Mouse (Mus musculus) forelimb bud, embryonic 11.5 days (tissue): ENCODE measurements at regions not wholly inside any gene's neighbourhood (a gene's known extent, or its start where the extent isn't known, plus 50 kb on each side); places are given as distances from the start of the nearest gene placed in this dataset.
"Not testable (repeated sequence)": the region's sequence is repeated elsewhere in the genome, so short reads cannot be mapped to it uniquely, and the experiment has no call there.

Source experiments
- DNase-seq: peaks from one replicate; pipeline ENCODE4 v3.0.0-alpha.2; 2012; ENCODE audit warnings: low read depth, low spot score

DNA sequence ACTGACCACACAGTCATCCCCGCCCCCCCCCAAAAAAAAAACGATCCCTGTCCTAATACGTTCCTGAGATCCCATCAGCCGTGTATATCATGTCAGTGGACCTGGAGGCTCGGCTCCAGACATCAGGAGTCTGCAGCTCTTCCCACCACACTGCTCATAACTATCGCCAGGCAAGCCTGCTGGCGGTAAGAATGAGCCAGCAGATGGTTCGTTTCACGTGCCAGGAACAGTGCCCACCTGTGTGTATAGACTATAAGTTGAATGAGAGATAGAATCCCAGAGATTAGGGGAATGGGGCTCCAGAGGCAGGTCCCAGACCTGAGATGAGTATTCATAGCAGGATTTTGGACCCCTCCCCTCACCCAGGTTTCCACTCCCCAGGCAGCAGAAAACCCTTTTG, 144.2 kb upstream of the A430005L14Rik start:
- DNase-seq: no peak

- peak; percentile 80 for DNase-seq
Measured at GRCm38 (mm10) chr4:153827914-153828313, 129.1 kb upstream of the A430005L14Rik start.

DNA sequence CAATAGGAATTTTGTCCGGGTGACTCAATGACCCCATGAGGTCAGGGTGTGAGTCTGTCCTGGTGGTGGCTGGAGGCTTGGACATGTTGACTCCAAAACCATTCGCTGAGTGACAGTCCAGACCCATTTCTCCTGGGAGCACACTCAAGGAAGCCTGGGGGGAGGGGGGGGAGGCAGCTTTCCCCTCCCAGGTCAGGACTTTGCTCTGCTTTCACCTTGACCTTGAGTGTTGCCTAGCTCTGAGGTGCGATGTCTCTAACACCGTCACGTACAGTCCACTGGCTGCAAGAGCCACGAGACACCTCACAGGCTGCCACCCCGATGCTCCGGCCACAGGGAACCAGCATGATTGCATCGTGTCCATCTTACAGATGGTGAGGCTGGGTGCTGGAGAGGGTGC, 127.3 kb upstream of the A430005L14Rik start:
- no peak for DNase-seq

DNA sequence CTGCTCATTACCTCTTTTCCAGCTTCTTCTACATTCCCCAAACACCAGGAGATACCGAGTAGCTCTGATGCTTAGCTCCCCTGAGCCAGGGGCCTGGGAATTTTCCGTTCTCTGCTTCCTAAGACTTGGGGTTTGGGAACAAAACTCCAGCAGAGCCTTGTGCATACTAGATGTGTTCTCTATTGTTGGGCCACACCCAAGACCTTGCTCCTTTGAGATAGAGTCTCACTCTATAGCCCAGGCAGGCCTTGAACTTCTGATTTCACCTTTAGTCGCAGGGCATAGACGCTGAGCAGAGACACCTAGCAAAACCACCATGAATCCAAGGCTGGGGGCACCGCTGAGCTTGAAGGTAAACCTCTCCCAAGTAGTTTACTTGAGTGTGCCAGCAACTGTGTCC, 126.5 kb upstream of the A430005L14Rik start:
- no peak for DNase-seq

DNA sequence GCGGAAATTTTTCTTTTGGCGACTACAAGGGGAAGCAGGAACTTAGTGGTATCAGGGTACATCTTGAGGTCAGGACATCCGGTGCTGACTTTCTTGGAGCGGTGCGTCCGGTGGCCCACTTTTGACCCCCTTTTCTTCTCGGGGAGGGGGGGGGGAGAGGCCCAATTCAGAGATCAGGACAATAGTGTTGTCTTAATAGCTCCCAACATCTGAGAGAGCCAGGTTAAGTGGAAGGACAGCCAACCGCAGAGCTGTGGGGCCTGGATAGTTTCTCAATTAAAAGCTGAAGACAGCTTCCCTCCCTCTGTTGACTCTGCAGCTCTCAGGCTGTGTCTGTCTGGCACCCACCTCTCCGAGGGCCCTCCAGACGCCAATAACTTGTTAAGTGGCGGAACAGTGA, 125.8 kb upstream of the A430005L14Rik start:
- not testable (repeated sequence) for DNase-seq

DNA sequence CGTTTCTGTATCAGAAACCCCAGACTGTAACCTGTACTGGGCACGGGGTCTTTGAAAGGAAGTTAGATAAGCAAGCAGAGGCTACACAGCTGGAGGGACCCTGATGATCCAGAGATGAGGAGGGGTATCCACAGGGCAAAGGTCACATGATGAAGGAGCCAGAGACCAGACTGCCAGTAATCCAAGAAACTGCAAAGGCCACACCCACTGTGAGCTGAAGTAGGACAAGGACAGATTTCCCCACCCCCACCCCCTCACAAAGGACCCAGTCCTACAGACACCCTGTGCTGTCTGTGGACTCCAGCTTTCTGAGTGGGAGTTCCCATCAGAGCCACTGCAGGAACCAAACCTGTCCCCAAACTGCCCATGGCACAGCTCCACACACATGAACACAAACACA, 124.9 kb upstream of the A430005L14Rik start:
- no peak for DNase-seq

DNA sequence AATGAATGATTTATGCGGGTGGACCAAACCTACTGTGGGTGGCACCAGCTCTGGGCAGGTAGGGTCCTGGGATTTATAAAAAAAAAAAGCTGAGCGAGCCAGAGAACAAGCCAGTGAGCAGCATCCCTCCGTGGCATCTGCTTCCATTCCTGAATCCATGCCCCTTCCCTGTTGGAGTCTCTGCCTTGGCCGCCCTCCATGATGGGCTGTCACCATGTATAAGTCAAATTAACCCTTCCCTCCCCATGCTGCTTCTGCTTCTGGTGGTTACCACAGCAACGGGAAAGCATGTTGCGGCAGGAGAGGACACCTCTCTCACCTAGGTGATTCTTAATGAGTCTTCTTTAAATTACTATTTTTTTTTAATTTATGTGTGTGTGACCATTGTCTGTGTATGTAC, 112.3 kb upstream of the A430005L14Rik start:
- no peak for DNase-seq

GRCm38 (mm10) chr4:153848274-153848673, 108.8 kb upstream of the A430005L14Rik start:
- DNase-seq: no peak

GRCm38 (mm10) chr4:153850186-153850585, 106.9 kb upstream of the A430005L14Rik start:
- DNase-seq: no peak

DNA sequence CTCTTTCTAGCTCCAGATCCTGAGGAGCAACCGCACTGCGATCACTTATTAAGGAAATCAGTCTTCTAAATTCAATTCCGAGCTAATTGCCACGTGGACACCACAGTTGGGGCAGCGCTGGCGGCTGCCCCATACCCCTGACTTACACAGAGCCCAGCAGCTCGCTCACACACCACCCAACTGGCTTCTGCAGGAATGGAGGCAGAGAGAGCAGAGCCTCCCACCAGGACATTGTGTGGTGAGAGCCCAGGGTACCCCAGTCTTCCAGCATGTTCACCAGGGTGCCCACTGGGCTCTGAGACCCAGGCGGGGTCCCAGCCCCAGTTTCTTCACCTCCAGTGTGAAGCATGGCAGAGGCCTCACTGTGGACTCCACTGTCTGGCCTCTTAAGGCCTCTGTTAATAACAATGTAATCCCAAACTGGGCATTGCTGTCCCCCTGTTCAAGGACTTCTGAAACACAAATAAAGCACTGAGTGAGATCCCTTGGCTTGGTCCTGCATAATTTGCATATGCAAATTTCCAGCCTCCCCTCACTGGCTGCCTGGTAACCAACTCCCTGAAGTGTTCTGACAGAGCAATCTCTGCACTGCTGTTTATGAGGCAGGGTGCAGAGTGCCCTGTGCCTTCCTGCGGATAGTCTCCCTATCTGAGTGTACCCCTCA, 102.8 kb upstream of the A430005L14Rik start:
- DNase-seq: no peak

GRCm38 (mm10) chr4:153854748-153855092, 102.3 kb upstream of the A430005L14Rik start:
- DNase-seq: no peak

- DNase-seq: no peak
Measured at GRCm38 (mm10) chr4:153861420-153861819, 95.6 kb upstream of the A430005L14Rik start.

DNA sequence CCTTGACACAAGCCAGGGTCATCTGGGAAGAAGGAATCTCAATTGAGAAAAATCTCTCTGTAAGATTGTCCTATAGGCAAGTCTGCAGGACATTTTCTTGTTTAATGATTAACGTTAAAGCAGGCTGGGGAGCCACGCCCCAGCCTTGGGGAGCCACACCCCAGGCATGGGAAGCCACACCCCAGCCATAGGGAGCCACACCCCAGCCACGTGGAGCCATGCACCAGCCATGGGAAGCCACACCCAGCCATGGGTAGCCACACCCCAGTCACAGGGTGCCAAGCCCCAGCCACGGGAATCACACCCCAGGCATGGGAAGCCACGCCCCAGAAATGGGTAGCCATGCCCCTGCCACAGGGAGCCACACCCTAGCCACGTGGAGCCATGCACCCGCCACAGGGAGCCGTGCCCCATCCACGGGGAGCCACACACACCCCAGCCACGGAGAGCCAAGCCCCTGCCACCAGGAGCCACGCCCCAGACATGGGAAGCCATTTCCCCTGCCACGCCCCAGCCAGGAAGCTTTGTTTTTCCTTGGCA, 94.8 kb upstream of the A430005L14Rik start:
- DNase-seq: no peak

GRCm38 (mm10) chr4:153872346-153872745, 84.7 kb upstream of the A430005L14Rik start:
- DNase-seq: no peak

DNA sequence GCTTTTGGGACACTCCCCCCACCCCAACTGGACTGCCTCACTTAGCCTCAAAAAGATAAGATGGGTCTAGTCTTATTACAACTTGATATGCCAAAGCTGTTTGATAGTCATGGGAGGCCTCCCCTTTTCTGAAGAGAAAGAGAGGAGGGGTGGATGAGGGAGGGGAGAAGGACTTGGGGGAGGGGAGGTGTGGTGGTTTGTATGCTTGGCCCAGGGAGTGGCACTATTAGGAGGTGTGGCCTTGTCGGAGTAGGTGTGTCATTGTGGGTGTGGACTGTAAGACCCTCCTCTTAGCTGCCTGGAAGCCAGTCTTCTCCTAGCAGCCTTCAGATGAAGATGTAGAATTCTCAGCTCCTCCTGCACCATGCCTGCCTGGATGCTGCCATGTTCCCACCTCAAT, 82.0 kb upstream of the A430005L14Rik start:
- DNase-seq: not testable (repeated sequence)

GRCm38 (mm10) chr4:153876954-153877642, 79.9 kb upstream of the A430005L14Rik start:
- no peak for DNase-seq

- no peak for DNase-seq
Measured at GRCm38 (mm10) chr4:153883057-153883456, 74.0 kb upstream of the A430005L14Rik start.

DNA sequence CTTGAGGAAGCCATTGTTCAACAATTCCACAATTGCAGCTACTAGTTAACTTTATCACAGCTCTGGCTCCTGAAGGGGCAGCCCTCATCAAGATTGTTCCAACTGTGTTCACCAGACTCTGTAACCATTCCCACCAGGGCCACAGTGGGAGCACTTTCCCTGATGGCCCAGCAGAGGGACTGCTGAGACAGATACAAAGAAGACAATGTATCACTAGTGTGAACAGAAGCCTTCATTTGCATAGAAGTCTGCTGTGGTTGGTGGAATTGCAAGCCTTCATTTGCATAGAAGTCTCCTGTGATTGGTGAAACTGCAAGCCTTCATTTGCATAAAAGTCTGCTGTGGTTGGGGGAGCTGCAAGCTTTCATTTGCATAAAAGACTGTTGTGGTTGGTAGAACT, 73.0 kb upstream of the A430005L14Rik start:
- no peak for DNase-seq

DNA sequence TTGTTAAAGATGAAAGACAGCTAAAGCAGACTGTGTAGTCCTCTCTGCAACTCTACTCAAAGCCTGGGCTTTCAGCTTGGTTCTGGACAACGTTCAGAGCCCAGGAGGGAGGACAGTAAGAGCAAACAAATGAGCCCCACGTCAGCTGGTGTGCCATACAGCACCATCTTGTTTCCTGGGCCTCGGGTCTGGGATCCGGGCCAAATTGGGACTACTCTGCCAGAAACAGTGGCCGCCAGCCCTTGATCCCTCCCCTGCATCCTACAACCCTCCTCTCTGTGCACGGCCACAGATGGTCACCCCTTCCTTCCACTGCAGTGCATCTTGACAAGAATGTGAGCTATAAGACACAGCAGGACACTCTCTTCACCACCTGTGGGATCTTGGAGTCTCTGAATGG, 71.2 kb upstream of the A430005L14Rik start:
- DNase-seq: no peak

DNA sequence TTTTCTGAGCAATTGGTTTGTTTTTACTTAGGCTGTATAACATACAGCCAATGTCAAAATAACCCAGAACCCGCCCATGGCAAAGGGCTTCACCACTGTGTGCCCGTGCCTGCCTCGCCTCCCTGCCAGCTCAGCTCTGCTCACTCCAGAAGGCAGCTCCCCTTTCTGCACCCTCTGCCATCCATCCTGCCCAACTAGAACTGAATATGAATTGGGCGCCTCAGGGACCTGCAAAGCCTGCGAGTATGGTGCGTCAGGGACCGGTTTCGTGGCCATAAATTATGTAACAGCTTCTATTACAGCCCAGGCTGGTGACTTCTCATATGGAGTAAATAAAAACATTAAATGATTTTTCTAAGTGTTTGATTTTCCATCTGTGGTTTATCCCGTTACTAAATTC, 66.9 kb upstream of the A430005L14Rik start:
- no peak for DNase-seq

DNA sequence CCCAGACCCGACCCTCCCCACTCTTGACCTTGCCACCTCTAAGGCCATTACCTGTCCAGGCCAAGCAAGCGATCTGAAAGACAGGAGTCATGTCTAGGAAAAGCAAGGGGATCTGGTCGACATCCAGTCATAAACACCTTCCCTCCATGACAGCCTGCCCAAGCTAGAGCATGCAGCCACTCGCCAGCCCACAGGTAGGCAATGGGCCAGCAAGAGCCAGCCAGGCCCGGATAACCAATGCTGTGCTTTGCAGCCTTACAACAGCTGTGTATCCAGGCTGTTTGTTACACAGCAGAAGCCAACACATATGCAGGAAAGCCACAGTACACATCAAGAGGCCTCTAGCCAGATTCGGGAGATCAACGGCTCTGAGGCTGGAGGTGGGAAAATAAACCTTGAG, 57.3 kb upstream of the A430005L14Rik start:
- DNase-seq: no peak

- no peak for DNase-seq
Measured at GRCm38 (mm10) chr4:153905076-153905475, 52.0 kb upstream of the A430005L14Rik start.

GRCm38 (mm10) chr4:153905511-153905910, 51.5 kb upstream of the A430005L14Rik start:
- DNase-seq: peak; percentile 19
